Mouse (Mus musculus) limb, embryonic 14.5 days (tissue): ENCODE data around the gene Cul9. TPM values are rescaled to one million over a fixed set of nuclear protein-coding genes. Genes with fewer than 3 reads are reported as not detected.

ENCODE experiments used
- ATAC-seq: fragments of 200-750 bp; cut with Nextera tagmentation; 2 replicates; pipeline ENCODE4 v1.8.0; 2017; ENCODE audit warnings: low read depth, moderate number of reproducible peaks, moderate TSS enrichment; ENCODE audit not compliant: low FRiP score
- DNase-seq: peaks from one replicate; pipeline ENCODE4 v3.0.0-alpha.2; 2015; ENCODE audit warnings: low spot score
- H3K27ac ChIP-seq: fragments of 300-500 bp; sonication (generic); replicated peaks from 2 replicates; pipeline ENCODE4 v1.5.1; 2014; ENCODE audit warnings: low read depth, mild to moderate bottlenecking, low read length, moderate library complexity, mixed read lengths
- H3K27me3 ChIP-seq: fragments of 300-500 bp; sonication (generic); 2 replicates; pipeline ENCODE4 v1.6.1; 2014; ENCODE audit warnings: low read length, mixed read lengths; ENCODE audit not compliant: control insufficient read depth, insufficient read depth
- H3K36me3 ChIP-seq: fragments of 300-500 bp; sonication (generic); 2 replicates; pipeline ENCODE4 v1.6.1; 2014; ENCODE audit warnings: mild to moderate bottlenecking, low read length, moderate library complexity, mixed read lengths; ENCODE audit not compliant: control insufficient read depth, insufficient read depth
- H3K4me1 ChIP-seq: fragments of 300-500 bp; sonication (generic); 2 replicates; pipeline ENCODE4 v1.6.1; 2014; ENCODE audit warnings: antibody characterized with exemption, low read length, mixed read lengths; ENCODE audit not compliant: control insufficient read depth, insufficient read depth
- H3K4me2 ChIP-seq: fragments of 300-500 bp; sonication (generic); replicated peaks from 2 replicates; pipeline ENCODE4 v1.6.1; 2014; ENCODE audit warnings: low read depth, mild to moderate bottlenecking, low read length, moderate library complexity; ENCODE audit not compliant: severe bottlenecking
- H3K4me3 ChIP-seq: fragments of 300-500 bp; sonication (generic); replicated peaks from 2 replicates; pipeline ENCODE4 v1.5.1; 2014; ENCODE audit warnings: low read length
- H3K9ac ChIP-seq: fragments of 300-500 bp; sonication (generic); 2 replicates; pipeline ENCODE4 v1.6.1; 2014; ENCODE audit warnings: mild to moderate bottlenecking, low read depth, low read length, moderate library complexity; ENCODE audit not compliant: severe bottlenecking
- H3K9me3 ChIP-seq: fragments of 300-500 bp; sonication (generic); 2 replicates; pipeline ENCODE4 v1.6.1; 2016; ENCODE audit warnings: low read length; ENCODE audit not compliant: control insufficient read depth
- POLR2A ChIP-seq: fragments of 200-500 bp; IDR thresholded peaks from 2 replicates; pipeline ENCODE4 v1.8.0; 2012; ENCODE audit warnings: inconsistent platforms, mild to moderate bottlenecking, moderate library complexity, borderline replicate concordance; ENCODE audit not compliant: insufficient read depth, insufficient read length; ENCODE audit errors: extremely low read depth
- WGBS: fragments of 180-500 bp; shearing (Covaris S2); extraction: QIAGEN DNeasy Blood & Tissue Kit; methylation state at CpG from one replicate; pipeline ENCODE4 v1.1.7; 2014; 5-methylcytosine and 5-hydroxymethylcytosine counted together
- polyA plus RNA-seq, 2 experiments: library from polyadenylated mRNA; depleted of rRNA in 1 of 2; stranded (reverse) in 1 of 2; unstranded in 1 of 2; fragments of >200 nt; fragmentation: Nextera tagmentation in 1 of 2; extraction: Ambion mirVana in 1 of 2; gene quantifications; 2 replicates each; pipeline versions ENCODE4 v1.2.1 to v1.2.3; 2012 to 2014

The Cul9 gene
- polyA plus RNA-seq (2012; rRNA removed) = 21.1 and 25.3 TPM in 2 replicates
- polyA plus RNA-seq (2014; fragmentation: Nextera tagmentation; extraction: Ambion mirVana) = 6.9 and 8.2 TPM in 2 replicates

DNA sequence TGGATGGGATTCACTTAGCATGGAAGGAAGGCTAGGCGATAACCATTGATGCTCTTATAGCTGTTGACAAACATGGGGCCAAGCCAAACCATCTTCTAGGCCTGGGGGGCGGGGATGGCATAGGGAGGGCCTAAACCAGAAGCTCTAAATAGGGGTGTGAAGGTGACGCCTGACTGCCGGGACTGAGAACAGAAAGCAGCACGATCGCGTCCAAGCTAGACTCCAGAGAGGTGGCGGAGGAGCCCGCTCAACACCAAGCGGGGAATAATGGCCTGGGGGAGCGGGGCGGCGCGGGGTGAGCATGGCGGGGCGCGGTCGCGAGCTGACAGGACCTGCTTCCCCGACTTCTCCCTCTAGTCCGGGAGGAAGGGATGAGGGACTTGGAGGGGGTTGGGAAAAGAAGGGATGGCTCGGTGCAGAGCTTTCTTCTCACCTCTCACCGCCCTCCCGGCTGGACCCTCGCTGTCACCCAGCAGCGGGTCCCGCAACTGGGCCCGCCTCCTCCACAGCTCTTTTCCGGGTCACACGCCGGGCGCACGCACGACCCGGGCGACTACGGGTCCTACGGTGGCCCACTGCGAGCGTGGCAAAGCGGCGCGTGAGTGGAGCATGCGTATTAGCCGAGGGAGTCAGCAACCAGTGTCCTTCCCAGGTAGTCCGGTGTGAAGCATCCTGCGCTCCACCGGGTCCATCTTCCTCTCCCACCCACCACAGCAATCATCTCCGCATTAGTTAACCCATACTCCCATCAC is at the start of gene Cul9:
Gene Cul9, minus strand, starts transcription at position 576 of the 752 bp plus-strand sequence.
- ATAC-seq (peak; percentile 72), DNase-seq (peak; percentile 37)
- Histone ChIP-seq H3K27me3 (no peaks in the 10 kb centered on the region), H3K27ac (no peak within 1 kb of the TSS), H3K4me1 (peaks cover 5% of the 10 kb centered on the region; the same call in 1 of the 2 replicates), H3K36me3 (peaks cover 42% of the 10 kb centered on the region), H3K4me2 (peak within 1 kb of the TSS; percentile 64), H3K4me3 (peak within 1 kb of the TSS; percentile 48), H3K9ac (peak within 1 kb of the TSS; percentile 69), H3K9me3 (no peaks in the 10 kb centered on the region)
- 1% methylated on average over 41 of the region's 49 CpGs for WGBS
- TF ChIP-seq POLR2A = 0 out of 2 replicates have a peak, but pooled peaks have one; percentile 36

DNA sequence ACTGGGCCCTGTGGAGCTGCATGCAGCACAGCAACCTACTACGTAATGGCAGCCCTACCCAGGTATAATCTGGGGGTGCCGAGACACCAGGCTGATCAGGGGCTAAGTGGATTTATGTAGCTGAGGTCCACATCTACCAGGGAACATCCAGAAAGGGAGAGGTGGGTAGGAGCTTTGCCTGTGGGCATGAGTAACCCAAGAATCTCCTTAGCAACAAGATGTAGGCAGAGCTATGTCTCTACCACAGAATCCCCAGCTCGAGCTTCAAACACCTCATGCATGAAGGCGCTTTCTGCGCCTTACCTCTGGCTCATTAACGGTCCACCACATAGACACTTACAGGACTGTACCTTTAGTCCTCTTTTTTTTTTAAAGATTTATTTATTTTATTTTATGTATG is 49.1 kb upstream of the Cul9 start:
- Histone ChIP-seq H3K4me1 (peaks cover 17% of the 10 kb centered on the region), H3K4me2 (no peak overlapping the region), H3K4me3 (no peak overlapping the region), H3K9ac (no peak overlapping the region), H3K27me3 (no peaks in the 10 kb centered on the region), H3K27ac (peak overlapping the region; percentile 67), H3K36me3 (peaks cover 16% of the 10 kb centered on the region), H3K9me3 (no peaks in the 10 kb centered on the region)
- TF ChIP-seq POLR2A = no peak
- 73% methylated on average over 6 of the region's 6 CpGs for WGBS
- ATAC-seq (no peak), DNase-seq (no peak)

- H3K36me3 ChIP-seq = peaks cover 24% of the 10 kb centered on the region
- DNase-seq = peak; percentile 47
- ATAC-seq = peak; percentile 85
- WGBS = 10% methylated on average over 9 of the region's 9 CpGs
- TF ChIP-seq POLR2A = no peak
- H3K9ac ChIP-seq = no peak overlapping the region
- H3K9me3 ChIP-seq = no peaks in the 10 kb centered on the region
- no peaks in the 10 kb centered on the region for H3K27me3 ChIP-seq
- H3K27ac ChIP-seq = peak overlapping the region; percentile 67
- peaks cover 17% of the 10 kb centered on the region for H3K4me1 ChIP-seq
- H3K4me2 ChIP-seq = no peak overlapping the region; the same call in 1 of the 2 replicates
- no peak overlapping the region for H3K4me3 ChIP-seq
Measured at GRCm38 (mm10) chr17:46594606-46595005, 48.4 kb upstream of the Cul9 start.

DNA sequence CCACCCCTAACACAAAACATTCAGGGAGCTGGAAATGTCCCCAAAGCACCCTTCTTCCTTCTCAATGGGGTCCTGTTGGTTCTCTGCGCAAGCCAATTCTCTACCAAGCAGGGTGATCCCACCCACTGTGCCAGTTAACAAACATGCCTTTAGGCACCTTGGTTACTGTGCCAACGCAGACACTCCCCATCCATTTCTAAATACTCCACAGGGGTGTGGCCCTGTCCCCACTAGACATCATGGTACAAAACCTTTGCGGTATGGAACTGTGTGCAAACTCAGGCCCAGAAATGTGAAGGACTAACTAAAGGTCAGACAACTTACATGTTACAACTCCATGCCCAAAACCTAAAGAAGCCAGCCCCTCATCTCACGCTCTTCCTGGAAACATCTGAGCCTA is 46.9 kb upstream of the Cul9 start:
- Histone ChIP-seq H3K36me3 (peaks cover 38% of the 10 kb centered on the region), H3K4me2 (no peak overlapping the region), H3K9me3 (no peaks in the 10 kb centered on the region), H3K4me1 (peaks cover 17% of the 10 kb centered on the region), H3K27ac (no peak overlapping the region), H3K27me3 (no peaks in the 10 kb centered on the region), H3K4me3 (no peak overlapping the region), H3K9ac (no peak overlapping the region)
- ATAC-seq = no peak
- WGBS = 86% methylated on average over 4 of the region's 4 CpGs
- no peak for TF ChIP-seq POLR2A
- DNase-seq = no peak

- DNase-seq (no peak), ATAC-seq (no peak)
- Histone ChIP-seq H3K4me2 (no peak overlapping the region), H3K9ac (no peak overlapping the region), H3K27me3 (no peaks in the 10 kb centered on the region), H3K4me1 (peaks cover 17% of the 10 kb centered on the region), H3K36me3 (peaks cover 44% of the 10 kb centered on the region), H3K9me3 (no peaks in the 10 kb centered on the region), H3K4me3 (no peak overlapping the region), H3K27ac (no peak overlapping the region)
- no peak for TF ChIP-seq POLR2A
- 87% methylated on average over 19 of the region's 19 CpGs for WGBS
Measured at GRCm38 (mm10) chr17:46591406-46591805, 45.2 kb upstream of the Cul9 start.
